ENCODE assay signal across 14 mouse cellular contexts in the genomic region with DNA sequence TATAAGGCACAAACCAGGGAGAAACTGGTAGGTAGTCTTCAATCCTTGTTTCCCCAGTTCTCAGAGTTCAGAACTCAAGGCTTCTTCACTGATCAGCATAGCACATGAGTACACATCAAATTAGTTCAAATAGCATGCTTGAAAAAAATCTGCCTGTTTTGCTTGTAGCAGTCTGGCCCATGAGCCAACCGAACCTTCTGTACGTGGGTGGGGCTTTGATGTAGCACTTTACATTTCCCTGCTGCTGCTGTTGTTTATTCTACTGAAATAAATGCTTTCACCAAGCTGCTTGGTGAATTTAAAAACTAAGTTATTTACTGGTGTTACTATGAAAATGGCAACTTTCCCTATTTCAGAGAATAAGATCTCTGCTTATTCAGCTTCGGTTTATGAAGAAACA. TPM values are rescaled to one million over a fixed set of nuclear protein-coding genes. Genes with fewer than 3 reads are reported as not detected.
"Had no signal": no experiment of that assay in that cellular context is flagged by ENCODE, and none has a peak within 500 bp of the region (broad histone marks: within the 10 kb centered on the region; RNA-seq: fewer than 3 reads in every experiment).

No protein-coding gene starts in this region.

- ATAC-seq: intestine, postnatal 0 days; liver, embryonic 12.5 days; midbrain, embryonic 13.5 days; midbrain, embryonic 16.5 days had no signal

- DNase-seq: kidney, adult 2 months; lung, adult 18-20 months; lung, postnatal 10 days; lung, postnatal 36 days; right cerebral cortex, postnatal 4 days; thymus, postnatal 25 days had no signal

RNA-seq across cellular contexts. Expression of a gene that starts 10.7 kb away (rescaled TPM):
- total RNA-seq: monocyte, adult 5-6 weeks had no signal
- polyA plus RNA-seq: kidney, embryonic 14.5 days; kidney, postnatal 0 days; liver, embryonic 12.5 days; liver, embryonic 15.5 days had no signal
